Mouse (Mus musculus): ENCODE data around the gene Pink1.

The Pink1 gene

GRCm38 (mm10) chr4:138326077-138326695 lies at the start of gene Pink1:
Gene Pink1 (minus strand): TSS chr4:138326307.
- peak; percentile 91 for DNase-seq

DNA sequence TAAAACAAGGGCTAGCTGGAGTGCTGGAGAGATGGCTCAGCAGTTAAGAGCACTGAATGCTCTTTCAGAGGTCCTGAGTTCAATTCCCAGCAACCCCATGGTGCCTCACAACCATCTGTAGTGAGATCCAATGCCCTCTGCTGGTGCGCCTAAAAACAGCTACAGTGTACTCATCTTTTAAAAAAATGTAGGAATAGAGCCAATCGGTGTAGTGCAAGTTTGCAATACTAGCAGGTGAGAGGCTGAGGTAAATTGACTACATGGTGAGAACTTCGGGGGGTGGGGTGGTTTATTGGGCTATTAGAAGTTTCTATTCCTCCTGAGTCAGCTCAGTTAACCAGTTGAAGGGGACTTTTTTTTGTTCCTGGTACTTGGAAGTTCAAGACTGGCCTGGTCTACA lies 49.0 kb upstream of the Pink1 start:
- no peak for DNase-seq

GRCm38 (mm10) chr4:138370996-138371516 lies 44.9 kb upstream of the Pink1 start:
- no peak for DNase-seq

DNA sequence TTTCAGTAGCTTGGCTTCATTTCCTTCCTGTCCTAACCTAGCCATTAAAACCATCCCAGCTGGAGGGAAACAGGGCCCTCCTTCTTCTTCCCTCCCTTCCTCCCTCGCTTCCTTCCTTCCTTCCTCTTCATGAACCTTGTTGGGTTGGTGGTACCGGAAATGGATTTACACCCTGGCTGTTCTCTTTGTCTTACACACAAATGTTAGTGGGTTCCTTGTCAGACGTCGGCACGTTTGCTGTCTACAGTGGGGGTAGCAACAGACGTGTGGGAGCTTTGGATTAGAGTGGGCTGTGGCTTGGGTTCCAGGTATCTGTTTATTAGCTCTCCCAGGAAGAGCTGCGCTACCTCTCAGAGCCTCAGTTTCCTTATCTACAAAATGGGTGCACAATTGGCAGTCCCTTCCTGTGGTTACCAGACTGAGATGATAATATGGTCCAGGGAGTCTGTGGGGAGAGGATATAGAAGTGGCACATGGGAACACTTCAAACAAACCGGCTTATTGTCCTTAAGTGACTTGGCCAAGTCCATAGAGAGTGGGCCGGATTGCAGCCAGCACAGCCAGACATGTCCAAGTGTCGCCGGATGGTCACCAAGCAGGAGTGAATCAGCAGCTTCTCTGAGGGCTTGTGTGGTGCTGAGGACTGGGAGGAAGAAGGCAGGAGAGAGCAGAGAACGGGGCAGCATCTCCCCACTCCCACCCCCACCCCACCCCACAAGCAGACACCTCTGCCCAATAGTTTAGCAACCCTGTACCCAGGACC lies 42.6 kb upstream of the Pink1 start:
- no peak for DNase-seq

GRCm38 (mm10) chr4:138367641-138368497 lies 41.8 kb upstream of the Pink1 start, which contains the start of gene Cda:
Gene Cda (minus strand): TSS chr4:138367992.
- DNase-seq = peak in 1 of 2 experiments; percentile 6

- no peak for DNase-seq
Measured at GRCm38 (mm10) chr4:138366561-138366960, 40.5 kb upstream of the Pink1 start.

DNA sequence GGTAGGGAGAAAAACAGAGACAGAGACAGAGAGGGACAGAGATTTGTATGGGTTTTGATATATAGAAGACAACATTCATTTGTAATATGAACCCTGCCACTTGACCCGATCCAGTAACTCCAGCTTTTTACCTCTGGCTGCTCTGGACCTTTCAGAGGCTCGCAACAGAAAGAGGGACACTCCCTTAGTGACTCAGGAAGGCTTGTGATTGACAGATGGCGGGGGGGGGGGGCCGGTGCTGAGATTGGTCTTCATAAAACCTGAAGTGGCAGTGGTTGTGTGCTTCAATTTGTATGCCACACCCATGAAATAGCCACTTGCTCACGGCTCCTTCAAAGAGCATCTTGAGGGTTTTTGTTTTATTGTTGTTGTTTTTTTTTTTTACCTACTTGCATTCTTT lies 37.4 kb upstream of the Pink1 start:
- no peak for DNase-seq

GRCm38 (mm10) chr4:138362883-138363282 lies 36.8 kb upstream of the Pink1 start:
- DNase-seq = no peak

GRCm38 (mm10) chr4:138361370-138361821 lies 35.3 kb upstream of the Pink1 start:
- no peak for DNase-seq

DNA sequence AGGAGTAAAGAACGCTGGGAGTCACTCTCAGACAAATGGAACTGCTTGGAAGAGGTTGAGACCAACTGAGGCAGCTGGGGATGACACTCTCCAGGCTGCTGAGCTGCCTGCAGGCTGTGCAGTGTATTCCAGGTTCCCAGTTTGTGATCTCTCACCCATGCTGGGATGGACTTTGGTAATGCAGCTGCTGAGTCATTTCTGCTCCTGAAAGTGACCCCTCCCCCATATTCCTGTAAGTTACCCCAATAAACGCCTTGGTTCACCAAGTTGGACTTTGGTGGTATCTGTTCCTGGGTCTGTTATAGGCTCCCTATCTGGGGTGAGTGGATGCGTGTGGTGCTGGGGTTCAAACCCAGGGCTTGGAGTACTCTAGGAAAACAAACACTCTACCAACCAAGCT lies 32.1 kb upstream of the Pink1 start:
- no peak for DNase-seq

GRCm38 (mm10) chr4:138356551-138356950 lies 30.4 kb upstream of the Pink1 start:
- DNase-seq = no peak

DNA sequence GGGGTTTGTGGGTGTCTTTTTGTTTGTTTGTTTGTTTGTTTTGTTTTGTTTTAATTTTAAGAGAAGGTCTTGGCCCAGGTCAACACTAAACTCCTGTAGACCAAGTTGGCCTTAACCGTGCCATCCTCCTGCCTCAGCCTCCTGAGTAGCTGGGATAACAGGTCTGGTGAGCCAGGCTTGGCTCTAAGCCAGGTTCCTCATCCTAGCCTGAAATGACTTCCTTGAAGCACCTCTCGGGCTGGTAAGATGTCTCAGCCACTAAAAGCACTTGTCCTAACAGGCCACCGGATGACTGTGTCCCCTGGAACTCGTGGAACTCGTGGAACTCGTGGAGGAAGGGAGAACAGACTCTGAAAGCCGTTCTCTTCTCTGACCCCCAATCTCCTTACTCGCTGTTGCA lies 30.0 kb upstream of the Pink1 start:
- DNase-seq = no peak

DNA sequence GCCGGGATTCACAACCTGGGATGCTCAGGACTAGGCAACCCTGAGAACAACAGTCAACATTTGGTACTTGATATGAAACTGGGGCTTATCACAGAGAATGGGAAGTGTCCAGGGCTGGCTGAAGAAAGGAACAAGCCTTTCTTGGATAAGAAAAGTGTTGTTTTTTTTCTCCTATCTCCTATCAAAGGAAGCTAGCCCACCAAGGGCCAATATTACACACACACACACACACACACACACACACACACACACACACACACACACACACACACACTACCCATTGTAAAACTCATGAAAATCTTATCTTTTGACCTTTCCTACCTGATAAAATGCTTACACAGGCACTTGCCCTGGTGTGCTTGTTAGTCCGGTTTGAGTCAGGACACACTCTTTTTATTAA lies 29.4 kb upstream of the Pink1 start:
- DNase-seq = no peak

DNA sequence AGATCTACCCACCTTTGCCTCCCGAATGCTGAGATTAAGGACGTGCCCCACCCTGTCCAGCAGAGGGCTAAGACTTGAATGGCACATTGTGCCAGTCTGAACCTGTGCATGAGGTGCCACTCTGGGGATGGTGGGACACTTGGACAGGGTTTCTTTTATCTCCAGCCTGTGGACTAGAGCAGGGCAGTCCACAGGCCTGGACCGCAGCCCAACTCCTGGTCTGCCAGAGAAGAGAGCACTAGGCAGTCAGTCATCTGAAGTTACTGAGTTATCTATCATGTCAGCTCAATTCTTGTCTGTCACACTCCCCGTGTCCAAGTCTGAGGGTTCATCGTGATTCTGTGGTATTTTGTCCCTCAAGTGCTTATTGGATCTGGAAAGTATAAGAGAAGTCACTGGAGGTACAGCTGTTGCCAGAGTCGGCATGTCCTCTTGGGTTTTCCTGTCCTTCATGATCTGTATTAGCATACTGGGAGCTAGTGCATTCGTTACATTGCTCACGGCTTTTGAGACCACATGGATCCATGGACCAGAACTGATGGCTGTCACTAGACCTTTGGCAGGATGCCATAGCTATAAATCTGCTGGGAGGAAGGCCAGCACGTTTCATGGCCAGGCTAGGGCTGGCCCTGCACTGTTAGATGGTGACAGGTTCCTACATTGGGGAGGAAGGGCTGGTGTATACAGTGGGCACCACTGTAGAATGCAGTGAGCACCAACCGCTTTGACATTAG lies 27.5 kb upstream of the Pink1 start:
- no peak for DNase-seq

- no peak for DNase-seq
Measured at GRCm38 (mm10) chr4:138352692-138353091, 26.6 kb upstream of the Pink1 start.

DNA sequence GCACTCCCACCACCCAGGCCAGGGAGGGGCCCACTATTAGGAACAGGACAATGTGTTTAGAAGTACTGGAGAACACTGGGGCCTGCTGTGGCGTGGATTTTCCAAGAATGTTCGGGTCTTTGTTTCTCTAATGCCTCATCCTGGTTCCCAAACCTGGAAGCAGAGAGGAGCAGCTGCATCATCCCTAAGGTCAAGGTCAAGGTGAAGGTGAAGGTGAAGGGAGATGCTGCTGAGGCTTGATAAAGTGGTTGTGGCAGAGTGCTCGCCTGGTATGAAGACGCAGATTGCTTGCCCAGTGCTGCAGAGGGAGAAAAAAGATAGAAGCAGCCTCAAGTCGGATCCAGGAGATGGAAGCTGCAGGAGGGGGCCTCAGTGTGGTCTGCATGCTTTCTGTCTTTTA lies 25.7 kb upstream of the Pink1 start:
- DNase-seq = no peak

GRCm38 (mm10) chr4:138348716-138349115 lies 22.6 kb upstream of the Pink1 start:
- DNase-seq = no peak

GRCm38 (mm10) chr4:138347280-138347679 lies 21.2 kb upstream of the Pink1 start:
- DNase-seq = no peak

- no peak for DNase-seq
Measured at GRCm38 (mm10) chr4:138344891-138345545, 18.9 kb upstream of the Pink1 start.

DNA sequence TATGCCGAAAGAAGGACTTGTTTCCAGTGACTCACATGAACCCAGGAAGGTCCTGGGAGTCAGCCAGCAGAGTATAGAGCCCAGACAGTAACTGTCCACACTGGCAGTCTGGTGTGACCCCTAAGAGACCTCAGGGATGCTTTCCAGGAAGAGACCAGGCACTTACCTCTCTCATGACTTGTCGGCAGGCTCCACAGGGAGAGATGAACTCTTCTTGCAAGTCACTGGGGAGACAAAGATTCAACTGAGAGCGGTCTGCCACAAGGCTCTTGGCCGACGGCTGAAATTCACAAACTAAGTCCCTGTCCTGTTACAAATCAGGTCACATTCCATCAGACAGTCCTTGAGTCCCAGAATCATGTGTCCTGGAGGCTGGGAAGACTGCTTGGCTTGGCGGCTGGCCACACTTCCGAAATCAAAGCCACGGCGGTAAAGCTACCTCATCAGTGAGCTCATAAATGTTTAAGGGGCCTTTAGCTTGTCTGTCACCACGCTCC lies 17.3 kb upstream of the Pink1 start:
- no peak for DNase-seq

- DNase-seq = no peak
Measured at GRCm38 (mm10) chr4:138342778-138343177, 16.7 kb upstream of the Pink1 start.

DNA sequence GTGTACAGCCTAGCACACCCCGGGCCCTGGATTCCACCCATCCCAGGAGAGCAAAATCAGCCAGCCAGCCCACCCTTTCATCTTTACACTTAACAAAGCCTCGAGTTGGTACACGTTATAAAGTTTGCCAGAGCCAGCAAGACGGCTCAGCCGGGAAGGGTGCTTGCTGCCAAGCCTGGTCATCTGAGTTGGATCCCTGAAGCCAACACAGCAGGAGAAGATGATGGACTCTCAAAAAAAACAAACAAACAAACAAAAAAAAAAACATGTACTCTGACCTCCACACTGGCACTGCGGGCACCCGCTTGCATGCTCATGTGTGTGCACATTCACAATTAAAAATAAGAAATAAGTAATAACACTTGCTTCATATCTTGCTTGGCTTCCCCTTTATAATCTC lies 15.9 kb upstream of the Pink1 start:
- DNase-seq = no peak

Data from thymus, postnatal 36 days (tissue).